9 mouse cellular contexts compared by ENCODE assay signal in genomic region chr11:87805448-87805847, GRCm38 (mm10). TPM values are rescaled to one million over a fixed set of nuclear protein-coding genes. Genes with fewer than 3 reads are reported as not detected.
A peak's percentile ranks its signal among the peaks of the same experiment; 100 is the strongest.
DNase-seq lines count a peak whose midpoint lies in the region; ATAC-seq and TF ChIP-seq lines count a peak whose summit lies in the region.
"Had no signal": no experiment of that assay in that cellular context is flagged by ENCODE, and none has a peak within 500 bp of the region (broad histone marks: within the 10 kb centered on the region; RNA-seq: fewer than 3 reads in every experiment).

No protein-coding gene starts in this region.

- H3K4me3 ChIP-seq in thymus, adult 2 months (ENCODE audit: control insufficient read depth, insufficient read depth, low read length), result no peak overlapping the region
- H3K4me3 ChIP-seq in midbrain, embryonic 13.5 days (replicated peaks), result no peak overlapping the region
- H3K4me3 ChIP-seq: neural tube, embryonic 12.5 days had no signal

- TF ChIP-seq POLR2A in thymus, adult 2 months (IDR thresholded peaks at IDR 0.05; ENCODE audit: control insufficient read depth, extremely low read depth, insufficient read depth, low read length, poor library complexity), result no peak

- H3K27ac ChIP-seq in thymus, adult 2 months (ENCODE audit: control insufficient read depth, insufficient read depth, low read length), result no peak overlapping the region
- no peak overlapping the region for H3K27ac ChIP-seq in midbrain, embryonic 13.5 days
- H3K27ac ChIP-seq: neural tube, embryonic 12.5 days had no signal

- no peaks in the 10 kb centered on the region for H3K9me3 ChIP-seq in midbrain, embryonic 13.5 days
- H3K9me3 ChIP-seq: neural tube, embryonic 12.5 days had no signal

- peak; percentile 50 for DNase-seq in adrenal gland, postnatal 10 days
- no peak for DNase-seq in adrenal gland, postnatal 4 days (ENCODE audit: low spot score in 2 of 2)
- peak; percentile 46 for DNase-seq in thymus, adult 2 months
- DNase-seq in thymus, adult 18-20 months, result no peak
- peak; percentile 22 for DNase-seq in kidney, postnatal 10 days
- peak; percentile 65 for DNase-seq in thymus, postnatal 4 days
- no peak for DNase-seq in urinary bladder, postnatal 36 days (ENCODE audit: low spot score in 2 of 2)

- no peak for ATAC-seq in midbrain, embryonic 13.5 days

- 92% methylated on average over 1 of the region's 1 CpGs for WGBS in thymus, adult 2 months
- WGBS in midbrain, embryonic 13.5 days, result 82% methylated on average over 1 of the region's 1 CpGs

- no peaks in the 10 kb centered on the region for H3K27me3 ChIP-seq in thymus, adult 2 months (ENCODE audit: control insufficient read depth, insufficient read depth, low read length)
- no peaks in the 10 kb centered on the region for H3K27me3 ChIP-seq in midbrain, embryonic 13.5 days
- H3K27me3 ChIP-seq: neural tube, embryonic 12.5 days had no signal

- H3K36me3 ChIP-seq in thymus, adult 2 months (ENCODE audit: control insufficient read depth, insufficient read depth, low read length), result no peaks in the 10 kb centered on the region
- H3K36me3 ChIP-seq in midbrain, embryonic 13.5 days, result no peaks in the 10 kb centered on the region
- H3K36me3 ChIP-seq: neural tube, embryonic 12.5 days had no signal

- H3K4me1 ChIP-seq in thymus, adult 2 months (replicated peaks; ENCODE audit: control insufficient read depth, insufficient read depth, low read length), result peaks cover 4% of the 10 kb centered on the region
- H3K4me1 ChIP-seq in midbrain, embryonic 13.5 days (replicated peaks), result no peaks in the 10 kb centered on the region

- H3K9ac ChIP-seq in midbrain, embryonic 13.5 days (replicated peaks), result no peak overlapping the region
- H3K9ac ChIP-seq: neural tube, embryonic 12.5 days had no signal

- TF ChIP-seq CTCF in thymus, adult 2 months (IDR thresholded peaks at IDR 0.05; ENCODE audit: borderline replicate concordance, control insufficient read depth, extremely low read depth, insufficient read depth, low read length, poor library complexity), result no peak

- H3K4me2 ChIP-seq in midbrain, embryonic 13.5 days (replicated peaks), result no peak overlapping the region
- H3K4me2 ChIP-seq: neural tube, embryonic 12.5 days had no signal

RNA-seq across cellular contexts. Expression of gene Mpo, which starts 12.1 kb away (rescaled TPM):
- total RNA-seq in adrenal gland, postnatal 10 days (2021), result 1 to 10 TPM; 4.8 to 6.2 TPM
- total RNA-seq in adrenal gland, postnatal 4 days (2021), result 10 to 100 TPM in 1 of 2 experiments, 1 to 10 TPM in 1; 2.8 to 12.9 TPM
- polyA plus RNA-seq in thymus, adult 2 months (2012; rRNA removed), result 4.6 and 8.5 TPM in 2 replicates
- polyA plus RNA-seq in midbrain, embryonic 13.5 days (2015; fragmentation: Nextera tagmentation; extraction: Ambion mirVana), result 0.31 and 0.41 TPM in 2 replicates

RNA-seq across cellular contexts. Expression of gene Lpo, which starts 22.6 kb away (rescaled TPM):
- total RNA-seq in adrenal gland, postnatal 10 days (2021), result not detected
- total RNA-seq in adrenal gland, postnatal 4 days (2021), result not detected
- polyA plus RNA-seq in thymus, adult 2 months (2012; rRNA removed), result 8.0 and 10.1 TPM in 2 replicates
- 0.49 and 0.54 TPM in 2 replicates for polyA plus RNA-seq in midbrain, embryonic 13.5 days (2015; fragmentation: Nextera tagmentation; extraction: Ambion mirVana)

RNA-seq across cellular contexts. Expression of gene Tspoap1, which starts 45.1 kb away (rescaled TPM):
- total RNA-seq in adrenal gland, postnatal 10 days (2021), result 1 to 10 TPM; 1.8 to 4.2 TPM
- 1 to 10 TPM; 6.4 to 7.6 TPM for total RNA-seq in adrenal gland, postnatal 4 days (2021)
- 25.3 and 27.9 TPM in 2 replicates for polyA plus RNA-seq in thymus, adult 2 months (2012; rRNA removed)
- 41.1 and 48.7 TPM in 2 replicates for polyA plus RNA-seq in midbrain, embryonic 13.5 days (2015; fragmentation: Nextera tagmentation; extraction: Ambion mirVana)

RNA-seq across cellular contexts. Expression of gene Mks1, which starts 47.6 kb away (rescaled TPM):
- 10 to 100 TPM in 1 of 2 experiments, 1 to 10 TPM in 1; 9.1 to 12.8 TPM for total RNA-seq in adrenal gland, postnatal 10 days (2021)
- 10 to 100 TPM; 22.3 to 22.5 TPM for total RNA-seq in adrenal gland, postnatal 4 days (2021)
- 11.8 and 12.4 TPM in 2 replicates for polyA plus RNA-seq in thymus, adult 2 months (2012; rRNA removed)
- 12.4 and 15.8 TPM in 2 replicates for polyA plus RNA-seq in midbrain, embryonic 13.5 days (2015; fragmentation: Nextera tagmentation; extraction: Ambion mirVana)

Comparison
In these comparisons a context has a peak if more than half of its experiments do, and no peak if none do; other contexts are left out.
1. DNase-seq: peak in adrenal gland, postnatal 10 days (single experiment), thymus, adult 2 months (single experiment), kidney, postnatal 10 days (single experiment) and thymus, postnatal 4 days (single experiment); none in adrenal gland, postnatal 4 days (0 of 2), thymus, adult 18-20 months (0 of 2) and urinary bladder, postnatal 36 days (0 of 2).